Mouse (Mus musculus): ENCODE measurements at regions not wholly inside any gene's neighbourhood (a gene's known extent, or its start where the extent isn't known, plus 50 kb on each side); places are given as distances from the start of the nearest gene placed in this dataset.
A peak's percentile ranks its signal among the peaks of the same experiment; 100 is the strongest.

DNA sequence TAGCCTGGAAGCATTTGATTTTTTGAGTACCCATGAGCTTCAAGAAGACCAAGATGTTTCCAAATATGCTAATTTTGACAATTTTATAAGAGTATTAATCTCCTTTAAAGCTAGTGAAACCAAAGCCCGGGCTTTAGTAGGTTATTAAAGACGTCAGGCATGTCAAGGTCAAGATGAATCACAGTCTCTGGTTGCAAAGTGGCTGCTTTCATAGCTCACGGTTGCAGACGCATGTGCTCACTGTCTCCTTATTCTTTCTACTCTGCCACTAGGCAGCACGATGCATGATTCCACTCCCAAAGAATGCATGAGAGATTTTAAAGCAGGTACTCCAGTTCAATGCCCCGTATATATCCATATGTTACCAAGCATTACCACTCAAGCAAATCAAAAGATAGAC, 86.4 kb upstream of the Jade1 start:
- DNase-seq: no peak

DNA sequence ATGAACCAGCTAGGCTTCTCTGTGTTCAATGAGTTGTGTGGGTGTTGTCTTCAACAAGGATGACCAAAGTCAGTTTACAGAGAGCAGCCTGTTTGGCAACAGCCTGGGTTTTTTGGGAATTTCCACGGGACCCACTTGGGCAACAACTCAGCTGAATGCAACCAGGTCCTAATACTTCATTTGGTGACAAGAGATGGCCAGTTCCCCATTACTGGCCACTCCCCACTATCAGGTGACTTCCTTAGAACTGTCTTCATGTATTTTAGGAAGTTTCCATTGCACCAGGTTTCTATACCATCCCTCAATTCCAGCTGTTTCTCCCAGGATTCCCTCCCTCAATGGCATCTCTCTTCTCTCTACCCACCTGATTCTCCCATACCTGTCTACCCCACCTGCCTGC, 87.7 kb upstream of the Jade1 start:
- no peak for DNase-seq

GRCm38 (mm10) chr3:41465893-41466292, 89.6 kb upstream of the Jade1 start:
- DNase-seq: no peak

DNA sequence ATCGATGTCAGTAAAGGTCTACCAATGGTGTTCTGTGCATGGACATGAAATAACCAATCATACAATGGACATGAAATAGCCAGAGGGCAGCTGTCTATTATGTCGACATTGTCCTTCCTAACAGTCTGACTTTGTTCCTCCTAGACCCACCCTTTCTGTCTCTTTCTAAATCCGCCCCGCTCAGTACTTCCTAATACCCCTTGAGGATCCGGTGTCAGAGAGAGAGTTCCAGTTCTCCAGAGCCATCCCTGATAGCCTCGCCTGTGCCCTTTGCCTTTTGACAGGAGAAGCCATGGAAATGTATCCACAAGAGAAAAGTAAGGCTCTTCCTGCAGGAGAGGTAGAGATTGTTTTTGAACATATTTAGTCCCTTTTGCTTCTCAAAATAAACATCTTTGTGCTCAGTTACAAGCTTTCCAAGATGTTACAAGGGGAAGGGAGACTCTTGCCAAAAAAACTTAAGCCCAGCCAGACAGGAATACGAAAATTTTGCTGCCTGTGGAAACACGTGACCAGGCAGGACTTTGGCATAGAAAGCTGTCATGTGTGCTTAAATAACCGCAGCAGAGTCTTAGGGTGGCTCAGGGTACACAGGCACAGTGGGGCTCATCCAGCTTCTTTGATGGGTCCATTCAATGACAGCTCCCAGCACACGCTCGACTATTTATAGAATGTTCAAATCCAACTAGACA, 92.4 kb upstream of the Jade1 start:
- DNase-seq: no peak

DNA sequence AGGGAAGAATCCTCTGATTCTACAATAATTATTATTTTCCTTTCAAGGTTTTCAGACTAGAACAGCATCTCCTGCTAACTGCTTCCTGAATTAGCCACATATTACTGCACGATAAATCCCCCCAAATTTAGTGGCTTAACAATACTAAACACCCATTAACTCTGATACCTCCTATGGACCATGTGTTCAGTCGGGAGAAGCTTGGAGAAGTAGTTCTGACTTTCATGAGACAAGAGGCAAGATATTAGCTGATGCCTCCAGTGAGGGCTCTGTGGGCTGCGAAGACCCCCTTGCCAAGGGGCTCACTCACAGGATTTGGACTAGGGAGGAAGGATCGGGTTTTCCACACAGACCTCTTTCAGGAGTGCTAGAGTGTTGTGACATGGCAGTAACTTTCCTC, 95.4 kb upstream of the Jade1 start:
- no peak for DNase-seq

DNA sequence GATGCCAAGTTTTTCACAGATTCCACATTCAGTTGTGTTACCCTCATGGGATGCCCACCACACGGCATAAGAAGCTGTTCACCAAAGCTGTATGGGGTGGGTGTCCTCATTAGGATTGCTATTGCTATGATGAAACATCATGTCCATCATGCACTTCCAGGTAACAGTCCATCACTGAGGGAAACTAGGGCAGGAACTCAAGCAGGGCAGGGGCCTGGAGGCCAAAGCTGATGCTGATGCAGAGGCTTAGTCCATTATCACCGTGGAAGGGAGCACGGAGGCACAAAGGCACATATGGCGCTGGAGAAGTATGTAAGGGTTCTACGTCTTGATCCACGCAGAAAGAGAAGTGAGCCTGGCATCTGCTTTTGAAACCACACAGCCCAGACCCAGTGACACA, 97.4 kb upstream of the Jade1 start:
- no peak for DNase-seq

- DNase-seq: no peak
Observed at GRCm38 (mm10) chr3:41453525-41453924, 102.0 kb upstream of the Jade1 start.

- no peak for DNase-seq
Observed at GRCm38 (mm10) chr3:41452716-41453090, 102.8 kb upstream of the Jade1 start.

GRCm38 (mm10) chr3:41452020-41452715, 103.4 kb upstream of the Jade1 start:
- DNase-seq: no peak

DNA sequence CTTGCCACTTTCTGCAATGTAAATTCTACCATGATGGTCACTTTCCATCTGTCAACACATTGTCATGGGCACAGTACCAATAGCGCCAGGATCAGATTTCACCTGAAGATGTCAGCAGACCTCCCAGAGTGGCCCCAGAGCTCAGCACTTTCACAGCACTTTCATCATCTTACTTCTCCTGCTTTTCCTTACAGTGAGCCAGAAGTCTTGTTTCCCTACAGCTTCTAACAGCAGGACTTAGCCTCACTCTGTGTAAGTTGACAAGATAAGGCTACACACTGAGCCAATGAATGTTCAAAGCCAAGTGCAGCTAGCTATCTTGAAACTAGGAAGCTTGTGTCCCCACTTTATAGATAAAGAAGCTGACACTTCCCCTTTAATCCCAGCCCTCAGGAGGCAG, 104.8 kb upstream of the Jade1 start:
- DNase-seq: no peak

- no peak for DNase-seq
Observed at GRCm38 (mm10) chr3:41444243-41444753, 111.2 kb upstream of the Jade1 start.

DNA sequence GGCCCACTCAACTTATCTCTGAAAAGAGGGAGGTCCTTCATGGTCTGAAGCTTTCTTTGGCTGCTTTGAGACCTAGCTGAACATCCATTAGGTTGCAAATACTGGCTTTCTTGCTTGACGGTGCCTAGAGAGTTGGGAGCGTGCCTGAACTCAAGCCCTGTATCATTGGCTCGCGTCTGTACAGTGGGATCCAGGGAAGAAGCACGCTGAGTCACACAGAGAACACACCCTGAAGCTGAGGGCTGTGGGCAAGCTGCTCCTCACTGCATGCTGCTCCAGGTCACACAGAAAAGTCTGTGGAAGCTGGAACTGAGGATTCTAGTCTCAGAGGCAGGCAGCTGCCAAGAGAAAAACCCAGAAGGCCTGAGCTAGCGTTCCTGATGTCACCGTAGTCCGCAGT, 119.3 kb upstream of the Jade1 start:
- DNase-seq: no peak

DNA sequence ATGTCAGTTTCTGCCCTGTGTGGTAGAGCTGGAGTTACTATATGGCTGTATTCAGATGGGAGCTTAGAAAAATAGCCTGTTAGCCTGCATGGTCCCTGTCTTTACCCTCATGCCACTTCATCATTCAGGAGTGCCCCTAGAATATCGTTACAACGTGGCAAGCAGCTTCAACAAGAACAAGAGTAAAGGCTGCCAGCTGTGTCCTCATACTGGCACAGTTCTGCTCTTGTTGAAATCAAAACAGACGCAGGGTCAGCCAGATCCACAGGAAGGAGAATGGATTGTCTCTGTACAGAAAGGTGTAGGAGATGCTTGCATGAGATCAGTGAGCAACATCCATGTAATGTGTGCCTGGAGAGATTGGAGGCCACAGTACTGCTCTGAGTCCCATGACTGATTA, 122.4 kb upstream of the Jade1 start:
- no peak for DNase-seq

GRCm38 (mm10) chr3:41432376-41432775, 123.2 kb upstream of the Jade1 start:
- DNase-seq: no peak

DNA sequence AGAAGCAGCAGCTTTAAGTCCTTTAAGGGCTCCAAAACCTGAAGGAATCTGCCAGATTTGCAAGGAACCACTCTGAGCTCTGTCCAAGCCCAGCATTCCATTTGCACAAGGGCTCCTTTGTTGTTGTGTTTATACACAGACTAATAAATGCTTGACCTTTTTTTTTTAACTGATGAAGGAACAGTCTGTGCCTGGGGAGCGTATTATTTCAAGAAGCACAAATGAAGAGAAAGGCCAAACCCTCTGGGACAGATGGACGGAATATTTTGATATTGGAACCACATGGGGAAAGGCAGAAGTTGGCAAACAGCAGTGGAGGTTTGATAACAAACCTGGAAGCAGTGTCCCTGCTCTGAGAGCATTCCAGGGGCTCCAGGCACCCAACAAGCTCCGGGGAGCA, 125.3 kb upstream of the Jade1 start:
- peak; percentile 4 for DNase-seq

GRCm38 (mm10) chr3:41426946-41427345, 128.6 kb upstream of the Jade1 start:
- no peak for DNase-seq

DNA sequence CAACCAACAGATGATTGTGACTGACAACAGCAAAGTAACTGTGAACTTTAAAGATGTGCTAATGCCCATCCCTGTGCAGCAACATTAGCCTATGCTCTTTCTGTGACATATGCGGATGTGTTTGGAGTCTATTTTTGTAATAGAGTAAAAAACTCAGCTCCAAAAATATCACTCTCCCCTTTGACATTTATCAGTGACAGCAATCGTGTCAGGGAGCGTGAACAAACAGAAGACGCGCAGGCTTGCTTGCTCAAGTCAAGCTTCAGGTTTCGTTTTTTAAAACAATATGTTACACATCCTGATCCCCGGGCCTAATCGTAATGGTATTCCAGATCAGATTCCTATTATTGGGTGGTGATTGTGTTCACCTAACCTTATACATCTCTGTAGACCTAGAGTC, 129.7 kb upstream of the Jade1 start:
- no peak for DNase-seq

GRCm38 (mm10) chr3:41424142-41424939, 131.2 kb upstream of the Jade1 start:
- DNase-seq: no peak

DNA sequence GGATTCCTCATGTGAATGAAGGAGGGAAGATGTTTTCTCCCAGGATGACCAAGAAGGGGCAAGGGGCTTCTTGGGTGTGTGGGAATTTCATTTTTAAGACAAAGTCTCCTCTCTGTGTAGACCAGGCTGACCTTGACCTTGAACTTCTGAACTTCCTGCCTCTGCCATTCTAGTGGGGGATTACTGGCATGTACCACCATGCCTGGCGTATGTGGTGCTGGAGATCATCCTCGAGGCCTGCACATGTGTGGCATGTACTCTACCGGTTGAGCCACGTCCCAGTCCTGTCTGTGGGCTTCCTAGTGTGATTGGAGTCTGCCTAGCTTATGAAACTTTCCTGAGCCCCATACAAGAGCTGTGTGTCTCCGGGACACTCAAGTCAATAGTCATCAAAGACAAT, 131.9 kb upstream of the Jade1 start:
- no peak for DNase-seq

DNA sequence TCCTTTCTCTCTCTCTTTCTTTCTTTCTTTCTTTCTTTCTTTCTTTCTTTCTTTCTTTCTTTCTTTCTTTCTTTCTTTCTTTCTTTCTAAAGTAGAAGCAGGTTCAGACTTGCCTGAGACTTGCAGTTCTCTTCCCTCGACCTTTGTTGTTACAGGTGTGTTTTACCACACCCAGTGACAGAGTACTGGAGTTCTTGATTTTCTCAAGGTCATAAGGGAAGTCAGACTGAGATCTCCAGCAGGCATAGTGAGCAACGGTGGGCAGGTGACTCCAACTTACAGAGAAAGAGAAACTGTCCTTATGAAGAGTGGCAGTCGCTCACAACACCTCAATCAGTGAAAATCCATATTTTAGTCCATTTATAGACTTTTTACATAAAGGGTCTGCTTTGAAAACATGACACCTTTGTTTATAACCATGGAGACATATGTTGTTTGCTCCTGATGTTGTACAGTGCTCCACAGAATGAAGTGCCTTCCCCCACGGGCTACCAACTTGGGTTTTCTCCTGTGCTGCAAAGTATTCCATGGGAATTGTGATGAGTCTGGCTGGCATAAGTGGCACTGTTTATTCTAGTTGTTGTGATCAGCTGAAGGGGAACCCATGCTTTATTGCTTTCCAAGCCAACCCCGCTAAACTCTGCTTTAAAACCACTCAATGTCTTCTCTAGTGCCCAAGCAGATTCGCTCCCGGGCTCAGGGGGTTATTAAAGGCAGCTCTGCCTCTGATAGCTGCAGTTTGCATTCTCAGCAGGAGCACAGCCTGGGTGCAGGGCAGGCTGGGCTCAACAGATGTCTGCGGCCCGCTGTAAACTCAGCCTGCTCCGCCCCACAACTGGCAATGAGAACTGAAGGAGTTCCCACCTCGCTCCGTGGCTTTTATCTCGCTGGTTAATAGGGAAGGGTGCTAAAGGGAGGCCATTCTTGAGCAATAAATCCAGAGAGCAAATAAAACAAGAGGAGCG, 132.6 kb upstream of the Jade1 start:
- no peak for DNase-seq

DNA sequence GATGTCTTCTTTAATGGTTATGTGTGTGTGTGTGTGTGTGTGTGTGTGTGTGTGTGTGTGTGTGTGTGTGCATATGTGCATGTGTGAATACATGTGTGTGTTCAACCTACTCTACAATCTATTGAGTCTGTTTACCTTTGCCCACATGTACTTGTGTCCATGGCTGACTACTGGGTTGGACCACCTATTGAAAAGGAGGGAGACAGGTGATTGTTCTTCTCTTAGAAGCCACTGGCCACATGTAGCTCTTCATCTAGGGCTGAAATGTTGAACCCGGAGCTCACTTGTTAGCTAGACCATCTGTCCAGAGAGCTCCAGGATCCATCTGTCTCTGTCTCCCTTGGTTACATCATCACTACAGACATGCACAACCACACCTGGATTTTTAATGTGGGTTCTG, 141.8 kb upstream of the Jade1 start:
- no peak for DNase-seq

GRCm38 (mm10) chr3:41412698-41413097, 142.8 kb upstream of the Jade1 start:
- DNase-seq: no peak

All from cerebellum, adult 9-10 months (tissue).